Mouse (Mus musculus): Measurements from ENCODE around the gene Unc79.

- TF ChIP-seq CTCF (IDR thresholded peaks at IDR 0.05; ENCODE audit: insufficient read depth, low read length) (no peak), POLR2A (IDR thresholded peaks at IDR 0.05; ENCODE audit: borderline replicate concordance, extremely low read depth, low read depth, low read length) (no peak)
Observed at GRCm38 (mm10) chr12:103209581-103209980, 260.9 kb downstream of the Unc79 start.

Measured in lung, adult 2 months (tissue).